Mouse (Mus musculus) MEL (cell line): Measurements from ENCODE around the gene 5730455P16Rik. TPM values are rescaled to one million over a fixed set of nuclear protein-coding genes. Genes with fewer than 3 reads are reported as not detected.
A peak's percentile ranks its signal among the peaks of the same experiment; 100 is the strongest.

Source experiments
- DNase-seq: peaks from one replicate; pipeline ENCODE4 v3.0.0; 2011; ENCODE audit warnings: low read depth, low spot score
- H3K27ac ChIP-seq: 2 replicates; pipeline ENCODE4 v1.5.1; 2012; ENCODE audit warnings: low read depth, mild to moderate bottlenecking, control low read depth, low read length, moderate library complexity; ENCODE audit not compliant: control insufficient read depth
- H3K27me3 ChIP-seq, 2 experiments: fragments of 150-350 bp in 1 of 2; sonication (generic) in 1 of 2; 2 replicates each; pipeline ENCODE4 v1.6.1; 2012; ENCODE audit warnings: low read length in 2 of 2, mild to moderate bottlenecking in 2 of 2, improper control_type of control experiment in 1 of 2, moderate library complexity in 1 of 2; ENCODE audit not compliant: insufficient read depth in 2 of 2, control insufficient read depth in 1 of 2
- H3K36me3 ChIP-seq, 2 experiments: 2 replicates each; pipeline ENCODE4 v1.6.1; 2012 to 2014; ENCODE audit warnings: low read length in 2 of 2, improper control_type of control experiment in 1 of 2, inconsistent platforms in 1 of 2, mild to moderate bottlenecking in 1 of 2; ENCODE audit not compliant: insufficient read depth in 2 of 2, control insufficient read depth in 1 of 2
- H3K4me1 ChIP-seq, 2 experiments: fragments of 150-350 bp in 1 of 2; sonication (generic) in 1 of 2; 2 replicates each; pipeline ENCODE4 v1.6.1; 2012; ENCODE audit warnings: low read length in 2 of 2, improper control_type of control experiment in 1 of 2, mild to moderate bottlenecking in 1 of 2; ENCODE audit not compliant: insufficient read depth in 2 of 2, control insufficient read depth in 1 of 2
- H3K4me3 ChIP-seq, 2 experiments: fragments of 150-350 bp in 1 of 2; sonication (generic) in 1 of 2; 2 replicates each; pipeline ENCODE4 v1.5.1; 2012; ENCODE audit warnings: low read depth in 2 of 2, low read length in 2 of 2, mild to moderate bottlenecking in 2 of 2, moderate library complexity in 2 of 2, control low read depth in 1 of 2, improper control_type of control experiment in 1 of 2; ENCODE audit not compliant: control insufficient read depth in 1 of 2, insufficient read depth in 1 of 2
- H3K79me2 ChIP-seq: 2 replicates; pipeline ENCODE4 v1.6.1; 2012; ENCODE audit warnings: mild to moderate bottlenecking, low read length, moderate library complexity; ENCODE audit not compliant: control insufficient read depth, poor library complexity, insufficient read depth
- H3K9ac ChIP-seq: 2 replicates; pipeline ENCODE4 v1.6.1; 2012; ENCODE audit warnings: low read depth, mild to moderate bottlenecking, control low read depth, low read length, moderate library complexity; ENCODE audit not compliant: control insufficient read depth, poor library complexity, severe bottlenecking
- H3K9me3 ChIP-seq: fragments of 150-350 bp; sonication (generic); replicated peaks from 2 replicates; pipeline ENCODE4 v1.6.1; 2012; ENCODE audit warnings: mild to moderate bottlenecking, low read length, improper control_type of control experiment, moderate library complexity; ENCODE audit not compliant: insufficient read depth
- CHD1 ChIP-seq: IDR thresholded peaks from 2 replicates; pipeline ENCODE4 v1.6.1; 2012; ENCODE audit warnings: low read depth, mild to moderate bottlenecking, inconsistent platforms, low read length, improper control_type of control experiment
- CHD2 ChIP-seq: IDR thresholded peaks from 2 replicates; pipeline ENCODE4 v1.6.1; 2011; ENCODE audit warnings: low read length, improper control_type of control experiment
- CTCF ChIP-seq, 3 experiments: IDR thresholded peaks in 2 of 3; conservative IDR thresholded peaks in 1 of 3; 2 replicates each; pipeline ENCODE4 v1.5.1; 2011 to 2012; ENCODE audit warnings: low read length in 3 of 3, low read depth in 2 of 3, mild to moderate bottlenecking in 2 of 3, improper control_type of control experiment in 1 of 3, inconsistent platforms in 1 of 3, mixed read lengths in 1 of 3, moderate library complexity in 1 of 3; ENCODE audit not compliant: control insufficient read depth in 1 of 3, insufficient read depth in 1 of 3, poor library complexity in 1 of 3, severe bottlenecking in 1 of 3
- ELF1 ChIP-seq: IDR thresholded peaks from 2 replicates; pipeline ENCODE4 v1.6.1; 2014; ENCODE audit warnings: low read depth, mild to moderate bottlenecking, inconsistent platforms, low read length, improper control_type of control experiment, moderate library complexity
- EP300 ChIP-seq, 2 experiments: IDR thresholded peaks; 2 replicates each; pipeline ENCODE4 v1.6.1; 2011; ENCODE audit warnings: improper control_type of control experiment in 2 of 2, low read length in 2 of 2, low read depth in 1 of 2, mild to moderate bottlenecking in 1 of 2
- GABPA ChIP-seq: IDR thresholded peaks from 2 replicates; pipeline ENCODE4 v1.6.1; 2012; ENCODE audit warnings: low read depth, mild to moderate bottlenecking, inconsistent platforms, low read length, improper control_type of control experiment, moderate library complexity
- HCFC1 ChIP-seq: IDR thresholded peaks from 2 replicates; pipeline ENCODE4 v1.6.1; 2012; ENCODE audit warnings: low read depth, mild to moderate bottlenecking, inconsistent platforms, low read length, improper control_type of control experiment, moderate library complexity
- JUND ChIP-seq: IDR thresholded peaks from 2 replicates; pipeline ENCODE4 v1.6.1; 2011; ENCODE audit warnings: low read depth, mild to moderate bottlenecking, improper control_type of control experiment, low read length
- MAFK ChIP-seq: IDR thresholded peaks from 2 replicates; pipeline ENCODE4 v1.6.1; 2011; ENCODE audit warnings: low read depth, mild to moderate bottlenecking, low read length, improper control_type of control experiment, borderline replicate concordance
- MAX ChIP-seq: IDR thresholded peaks from 2 replicates; pipeline ENCODE4 v1.6.1; 2011; ENCODE audit warnings: low read length, improper control_type of control experiment
- MAZ ChIP-seq: IDR thresholded peaks from 2 replicates; pipeline ENCODE4 v1.6.1; 2012; ENCODE audit warnings: low read depth, mild to moderate bottlenecking, inconsistent platforms, low read length, improper control_type of control experiment
- MEF2A ChIP-seq: IDR thresholded peaks from 2 replicates; pipeline ENCODE4 v1.6.1; 2014; ENCODE audit warnings: low read depth, mild to moderate bottlenecking, inconsistent platforms, low read length, improper control_type of control experiment; ENCODE audit not compliant: poor library complexity, insufficient replicate concordance, severe bottlenecking; ENCODE audit errors: extremely low read depth
- MXI1 ChIP-seq: IDR thresholded peaks from 2 replicates; pipeline ENCODE4 v1.6.1; 2011; ENCODE audit warnings: mild to moderate bottlenecking, low read depth, low read length, improper control_type of control experiment
- MYB ChIP-seq: IDR thresholded peaks from 2 replicates; pipeline ENCODE4 v1.6.1; 2011; ENCODE audit warnings: mild to moderate bottlenecking, low read depth, low read length, improper control_type of control experiment
- MYC ChIP-seq: IDR thresholded peaks from 2 replicates; pipeline ENCODE4 v1.6.1; 2011; ENCODE audit warnings: low read depth, mild to moderate bottlenecking, low read length, improper control_type of control experiment, moderate library complexity
- NRF1 ChIP-seq: IDR thresholded peaks from 2 replicates; pipeline ENCODE4 v1.6.1; 2014; ENCODE audit warnings: low read depth, mild to moderate bottlenecking, inconsistent platforms, low read length, improper control_type of control experiment, moderate library complexity; ENCODE audit not compliant: poor library complexity, insufficient read depth, severe bottlenecking
- POLR2AphosphoS2 ChIP-seq: IDR thresholded peaks from 2 replicates; pipeline ENCODE4 v1.6.1; 2011; ENCODE audit warnings: low read length, improper control_type of control experiment
- SIN3A ChIP-seq: IDR thresholded peaks from 2 replicates; pipeline ENCODE4 v1.6.1; 2012; ENCODE audit warnings: low read length, improper control_type of control experiment, inconsistent platforms
- SMC3 ChIP-seq: IDR thresholded peaks from 2 replicates; pipeline ENCODE4 v1.6.1; 2011; ENCODE audit warnings: low read depth, low read length, improper control_type of control experiment
- TAL1 ChIP-seq: IDR thresholded peaks from 2 replicates; pipeline ENCODE4 v1.6.1; 2012; ENCODE audit warnings: mild to moderate bottlenecking, inconsistent platforms, low read length, moderate library complexity, mixed read lengths
- TCF12 ChIP-seq: IDR thresholded peaks from 2 replicates; pipeline ENCODE4 v1.6.1; 2014; ENCODE audit warnings: low read depth, mild to moderate bottlenecking, inconsistent platforms, low read length, improper control_type of control experiment, moderate library complexity
- USF1 ChIP-seq: IDR thresholded peaks from 2 replicates; pipeline ENCODE4 v1.6.1; 2014; ENCODE audit warnings: low read depth, mild to moderate bottlenecking, inconsistent platforms, low read length, improper control_type of control experiment, moderate library complexity
- USF2 ChIP-seq, 2 experiments: IDR thresholded peaks; 2 replicates each; pipeline ENCODE4 v1.6.1; 2011 to 2012; ENCODE audit warnings: improper control_type of control experiment in 2 of 2, low read length in 2 of 2, borderline replicate concordance in 1 of 2, inconsistent platforms in 1 of 2, low read depth in 1 of 2, mild to moderate bottlenecking in 1 of 2; ENCODE audit not compliant: insufficient read depth in 1 of 2
- ZC3H11A ChIP-seq: IDR thresholded peaks from 2 replicates; pipeline ENCODE4 v1.6.1; 2012; ENCODE audit warnings: low read depth, mild to moderate bottlenecking, inconsistent platforms, low read length, improper control_type of control experiment
- ZKSCAN1 ChIP-seq: IDR thresholded peaks from 2 replicates; pipeline ENCODE4 v1.6.1; 2012; ENCODE audit warnings: low read depth, mild to moderate bottlenecking, inconsistent platforms, low read length, improper control_type of control experiment, moderate library complexity
- polyA plus RNA-seq, 2 experiments: library from polyadenylated mRNA; stranded (reverse) in 1 of 2; unstranded in 1 of 2; fragments of >175 nt in 1 of 2; fragments of >200 nt in 1 of 2; gene quantifications; 2 replicates each; pipeline versions ENCODE4 v1.2.1 to v1.2.4; 2012; ENCODE audit warnings: low replicate concordance in 2 of 2, low read depth in 1 of 2; ENCODE audit not compliant: insufficient read length in 2 of 2, insufficient read depth in 1 of 2, missing spikeins in 1 of 2
- total RNA-seq: library from RNA; depleted of rRNA; stranded (reverse); fragments of 300-350 nt; gene quantifications from 2 replicates; pipeline ENCODE4 v1.2.3, GENCODE M21; 2012

5730455P16Rik gene
- total and polyA plus RNA-seq, 3 experiments: 9.5 to 10.1 TPM; not detected in 1

GRCm38 (mm10) chr11:80368949-80369348 is 8.9 kb downstream of the 5730455P16Rik start:
- Histone ChIP-seq H3K79me2 (no peaks in the 10 kb centered on the region), H3K9me3 (no peaks in the 10 kb centered on the region), H3K27ac (no peak overlapping the region), H3K4me3 (no peak overlapping the region), H3K27me3 (no peaks in the 10 kb centered on the region), H3K9ac (no peak overlapping the region), H3K36me3 (peaks cover 0 to 5% of the 10 kb centered on the region in 2 experiments; a peak in 2 of 4 replicates), H3K4me1 (no peaks in the 10 kb centered on the region)
- TF ChIP-seq CHD1 (no peak), USF2 (IDR thresholded peaks at IDR 0.05; ENCODE audit: borderline replicate concordance in 1 of 2, insufficient read depth in 1 of 2, low read depth in 1 of 2, low read length in 2 of 2) (no peak), MAFK (no peak), TCF12 (no peak), HCFC1 (no peak), ZKSCAN1 (no peak), POLR2AphosphoS2 (no peak), MYB (no peak), NRF1 (no peak), SMC3 (no peak), MEF2A (no peak), ZC3H11A (no peak), EP300 (IDR thresholded peaks at IDR 0.05; ENCODE audit: low read depth in 1 of 2, low read length in 2 of 2) (no peak)
- no peak for DNase-seq

- Histone ChIP-seq H3K27me3 (no peaks in the 10 kb centered on the region), H3K9me3 (no peaks in the 10 kb centered on the region), H3K4me1 (no peaks in the 10 kb centered on the region), H3K27ac (no peak overlapping the region), H3K4me3 (no peak overlapping the region), H3K79me2 (no peaks in the 10 kb centered on the region), H3K36me3 (no peaks in the 10 kb centered on the region), H3K9ac (no peak overlapping the region)
- TF ChIP-seq USF1: no peak
- TF ChIP-seq CTCF (IDR thresholded peaks at IDR 0.05 in 2 of 3, conservative IDR thresholded peaks at IDR 0.05 in 1 of 3; ENCODE audit: control insufficient read depth in 1 of 3, insufficient read depth in 1 of 3, low read depth in 2 of 3, low read length in 3 of 3, poor library complexity in 1 of 3, severe bottlenecking in 1 of 3): peak in 1 of 3 experiments; percentile 45; a peak in 2 of 6 replicates
- TF ChIP-seq NRF1: no peak
- TF ChIP-seq USF2 (IDR thresholded peaks at IDR 0.05; ENCODE audit: borderline replicate concordance in 1 of 2, insufficient read depth in 1 of 2, low read depth in 1 of 2, low read length in 2 of 2): no peak
- TF ChIP-seq ZC3H11A: no peak
- no peak for TF ChIP-seq TCF12
- TF ChIP-seq GABPA: no peak
- no peak for TF ChIP-seq JUND
- TF ChIP-seq MAFK: no peak
- TF ChIP-seq MXI1: 0 out of 2 replicates have a peak, but pooled peaks have one; percentile 20
- TF ChIP-seq POLR2AphosphoS2: no peak
- no peak for TF ChIP-seq MAZ
- no peak for TF ChIP-seq MYC
- TF ChIP-seq ZKSCAN1: no peak
- TF ChIP-seq MEF2A: no peak
- no peak for TF ChIP-seq MAX
- TF ChIP-seq SIN3A: no peak
- no peak for TF ChIP-seq CHD2
- 0 out of 2 replicates have a peak, but pooled peaks have one; percentile 13 for TF ChIP-seq ELF1
- TF ChIP-seq TAL1: no peak
- peak; percentile 26; the same call in 1 of the 2 replicates for TF ChIP-seq SMC3
- DNase-seq: peak; percentile 60
These were observed 23.0 kb downstream of the 5730455P16Rik start for GRCm38 (mm10) chr11:80354832-80355231.
